Mouse (Mus musculus) bone marrow macrophage, adult 2 months (primary cell): ENCODE results near the gene Aph1b.
"Not testable (repeated sequence)": the region's sequence is repeated elsewhere in the genome, so short reads cannot be mapped to it uniquely, and the experiment has no call there.

Experiments used
- CTCF ChIP-seq: IDR thresholded peaks from 2 replicates; pipeline ENCODE4 v1.5.1; 2012; ENCODE audit warnings: low read depth, mild to moderate bottlenecking, low read length, moderate library complexity
- POLR2A ChIP-seq: IDR thresholded peaks from 2 replicates; pipeline ENCODE4 v1.6.1; 2012; ENCODE audit warnings: mild to moderate bottlenecking, low read depth, low read length, borderline replicate concordance

GRCm38 (mm10) chr9:66805951-66806350, 10.7 kb upstream of the Aph1b start:
- not testable (repeated sequence) for TF ChIP-seq POLR2A, CTCF
